Mouse (Mus musculus): ENCODE data around the gene Cactin. TPM values are rescaled to one million over a fixed set of nuclear protein-coding genes. Genes with fewer than 3 reads are reported as not detected.

Cactin gene
- polyA plus RNA-seq, 1 experiment, result 13.2 TPM

DNA sequence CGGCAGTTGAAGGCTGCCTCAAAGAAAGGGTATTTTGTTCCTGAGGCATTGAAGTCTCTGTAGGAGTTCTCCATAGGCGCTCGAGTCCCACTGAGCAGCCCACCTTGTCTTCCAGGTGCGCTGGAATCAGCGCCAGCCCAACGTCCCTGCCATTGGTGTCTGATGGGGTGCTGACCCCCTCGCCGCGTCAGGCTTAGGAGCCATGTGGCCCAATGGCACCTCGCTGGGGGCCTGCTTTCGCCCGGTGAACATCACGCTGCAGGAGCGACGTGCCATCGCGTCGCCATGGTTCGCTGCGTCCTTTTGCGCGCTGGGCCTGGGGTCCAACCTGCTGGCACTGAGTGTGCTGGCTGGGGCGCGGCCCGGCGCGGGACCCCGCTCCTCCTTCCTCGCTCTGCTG, 11.4 kb downstream of the Cactin start:
- Histone ChIP-seq H3K4me3 (replicated peaks) (no peak overlapping the region), H3K4me1 (ENCODE audit: control insufficient read depth) (peaks cover 22% of the 10 kb centered on the region), H3K36me3 (ENCODE audit: control insufficient read depth) (peaks cover 21% of the 10 kb centered on the region), H3K27me3 (ENCODE audit: control insufficient read depth) (peaks cover 18% of the 10 kb centered on the region), H3K9me3 (ENCODE audit: control insufficient read depth, low read length) (0 out of 2 replicates have a peak, but pooled peaks cover under 1% of the 10 kb centered on the region)
- no peak for TF ChIP-seq TAL1 (IDR thresholded peaks at IDR 0.05; ENCODE audit: low read length)
- no peak for TF ChIP-seq GATA1 (IDR thresholded peaks at IDR 0.05; ENCODE audit: low read length)

DNA sequence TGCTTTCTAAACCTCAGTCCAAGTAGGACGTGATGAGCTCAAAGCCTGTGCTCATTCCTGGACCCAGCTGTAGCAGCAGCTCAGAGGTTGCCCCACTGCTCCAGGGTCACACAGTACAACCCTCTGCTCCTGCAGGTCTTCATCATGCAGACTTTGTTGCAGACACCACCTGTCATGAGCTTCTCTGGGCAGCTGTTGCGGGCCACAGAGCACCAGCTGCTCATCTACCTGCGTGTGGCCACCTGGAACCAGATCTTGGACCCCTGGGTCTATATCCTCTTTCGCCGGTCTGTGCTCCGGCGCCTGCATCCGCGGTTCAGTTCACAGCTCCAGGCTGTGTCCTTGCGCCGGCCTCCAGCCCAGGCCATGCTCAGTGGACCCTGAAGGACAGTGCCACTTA, 13.4 kb downstream of the Cactin start:
- H3K9me3 ChIP-seq (ENCODE audit: control insufficient read depth, low read length), result peaks cover 7% of the 10 kb centered on the region; the same call in 1 of the 2 replicates
- H3K4me1 ChIP-seq (ENCODE audit: control insufficient read depth), result peaks cover 7% of the 10 kb centered on the region
- peaks cover 2% of the 10 kb centered on the region for H3K36me3 ChIP-seq (ENCODE audit: control insufficient read depth)
- TF ChIP-seq TAL1 (IDR thresholded peaks at IDR 0.05; ENCODE audit: low read length) (no peak), GATA1 (IDR thresholded peaks at IDR 0.05; ENCODE audit: low read length) (no peak)
- H3K4me3 ChIP-seq (replicated peaks), result no peak overlapping the region
- H3K27me3 ChIP-seq (ENCODE audit: control insufficient read depth), result peaks cover 33% of the 10 kb centered on the region

DNA sequence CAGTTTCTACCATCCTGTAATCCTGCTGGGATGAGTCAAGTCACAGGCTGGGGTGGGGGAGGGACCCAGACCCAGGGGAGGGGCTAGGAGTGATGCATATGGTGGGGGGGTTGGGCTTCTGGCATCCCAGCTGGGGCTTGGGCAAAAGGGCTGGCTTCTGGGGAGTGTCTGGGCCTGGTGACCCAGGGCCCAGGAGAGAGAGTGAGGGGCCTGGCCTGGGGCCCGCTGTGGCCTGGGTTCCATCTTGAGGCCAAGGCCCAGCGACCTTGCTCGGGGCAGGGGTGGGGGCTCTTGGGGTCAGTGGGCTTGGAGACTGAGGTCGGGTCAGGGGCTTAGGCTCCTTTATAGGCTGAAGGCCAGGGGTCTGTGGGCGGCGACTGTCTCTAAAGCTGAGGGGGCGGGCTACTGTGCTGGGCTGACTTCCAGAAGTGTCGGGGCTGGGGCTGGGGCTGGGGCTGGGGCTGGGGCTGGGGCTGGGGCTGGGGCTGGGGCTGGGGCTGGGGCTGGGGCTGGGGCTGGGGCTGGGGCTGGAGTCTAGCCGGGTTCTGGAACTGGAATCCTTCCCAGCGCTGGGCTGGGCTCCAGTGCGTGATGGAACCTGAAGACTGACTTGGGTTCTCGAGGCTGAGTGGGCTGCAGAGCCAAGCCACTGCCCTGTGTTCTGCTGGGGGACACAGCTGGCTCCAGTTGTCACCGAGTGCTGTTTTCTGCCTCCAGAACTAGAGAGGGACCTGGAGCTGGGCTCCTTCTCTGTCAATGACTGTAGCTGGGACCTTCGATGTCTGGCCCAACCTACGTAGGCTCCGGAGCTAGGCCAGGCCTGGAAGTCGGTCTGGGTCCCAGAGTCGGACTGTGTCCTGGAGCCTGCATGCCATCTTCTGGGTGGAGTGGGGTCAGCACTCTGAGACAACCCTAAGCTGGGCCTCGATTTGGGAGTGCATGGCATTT, 14.8 kb downstream of the Cactin start:
- peaks cover 7% of the 10 kb centered on the region; the same call in 1 of the 2 replicates for H3K9me3 ChIP-seq (ENCODE audit: control insufficient read depth, low read length)
- peaks cover 10% of the 10 kb centered on the region for H3K4me1 ChIP-seq (ENCODE audit: control insufficient read depth)
- peaks cover 33% of the 10 kb centered on the region for H3K27me3 ChIP-seq (ENCODE audit: control insufficient read depth)
- TF ChIP-seq GATA1 (IDR thresholded peaks at IDR 0.05; ENCODE audit: low read length) (no peak), TAL1 (IDR thresholded peaks at IDR 0.05; ENCODE audit: low read length) (no peak)
- no peaks in the 10 kb centered on the region for H3K36me3 ChIP-seq (ENCODE audit: control insufficient read depth)
- H3K4me3 ChIP-seq (replicated peaks), result no peak overlapping the region

DNA sequence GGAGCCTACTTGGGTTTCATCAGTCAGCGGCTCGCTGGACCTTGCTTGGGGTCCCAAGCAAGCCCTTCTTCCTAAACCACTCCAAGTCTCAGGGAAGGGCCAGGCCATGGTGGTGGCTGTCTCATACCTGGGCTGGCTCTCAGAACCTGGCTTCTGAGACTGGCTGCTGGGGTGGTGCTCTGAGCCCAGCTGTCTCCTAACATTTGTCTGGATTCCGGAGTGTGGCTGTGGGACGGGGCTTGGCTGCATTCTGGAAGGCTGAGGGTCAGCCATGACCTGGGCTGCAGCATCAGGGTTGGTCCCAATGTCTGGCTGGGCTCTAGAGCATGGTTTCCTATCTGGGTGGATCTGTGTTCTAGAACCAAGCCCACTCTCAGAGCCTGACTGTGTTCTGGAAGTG, 15.7 kb downstream of the Cactin start:
- H3K4me3 ChIP-seq (replicated peaks), result no peak overlapping the region
- peaks cover 7% of the 10 kb centered on the region; the same call in 1 of the 2 replicates for H3K9me3 ChIP-seq (ENCODE audit: control insufficient read depth, low read length)
- H3K27me3 ChIP-seq (ENCODE audit: control insufficient read depth), result peaks cover 39% of the 10 kb centered on the region
- peaks cover 19% of the 10 kb centered on the region for H3K4me1 ChIP-seq (ENCODE audit: control insufficient read depth)
- TF ChIP-seq GATA1 (IDR thresholded peaks at IDR 0.05; ENCODE audit: low read length) (no peak), TAL1 (IDR thresholded peaks at IDR 0.05; ENCODE audit: low read length) (no peak)
- H3K36me3 ChIP-seq (ENCODE audit: control insufficient read depth), result no peaks in the 10 kb centered on the region

DNA sequence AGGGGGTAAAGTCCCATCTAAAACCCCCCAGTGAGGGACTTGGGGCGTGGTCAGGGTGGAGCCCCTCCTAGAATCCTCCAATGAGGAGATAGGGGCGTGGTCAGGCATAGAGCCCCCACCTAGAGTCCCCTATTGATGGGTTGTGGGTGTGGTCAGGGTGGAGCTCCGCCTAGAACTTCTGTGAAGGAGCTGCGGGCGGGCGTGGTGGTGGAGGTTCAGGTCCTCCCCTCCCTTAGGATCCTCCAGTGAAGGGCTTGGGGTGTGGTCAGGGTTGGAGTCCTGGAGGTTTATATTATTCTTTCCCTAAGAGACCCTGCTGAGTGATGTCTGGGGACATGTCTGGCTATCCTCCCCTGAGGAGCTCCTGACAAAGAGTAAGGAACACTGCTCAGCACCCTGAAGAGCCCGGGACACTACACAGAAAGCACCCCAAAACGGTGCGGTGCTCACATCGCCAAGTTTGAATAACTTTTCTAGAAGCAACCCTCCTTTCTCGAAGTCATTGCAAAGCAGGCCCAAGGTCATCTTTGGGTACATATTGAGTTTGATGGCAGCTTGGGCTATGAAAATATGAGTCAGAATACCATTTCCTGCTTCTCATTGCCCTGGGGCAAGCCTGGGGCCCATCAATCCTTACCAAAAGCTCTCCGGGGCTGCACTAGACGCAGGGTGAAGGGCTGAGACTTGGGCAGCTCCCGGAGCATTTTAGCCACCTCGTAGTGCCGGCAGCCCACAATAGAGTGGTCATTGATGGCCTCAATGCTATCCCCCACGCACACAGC, 19.8 kb downstream of the Cactin start:
- Histone ChIP-seq H3K4me1 (ENCODE audit: control insufficient read depth) (peaks cover 28% of the 10 kb centered on the region), H3K27me3 (ENCODE audit: control insufficient read depth) (peaks cover 67% of the 10 kb centered on the region), H3K9me3 (ENCODE audit: control insufficient read depth, low read length) (peaks cover 17% of the 10 kb centered on the region; the same call in 1 of the 2 replicates), H3K36me3 (ENCODE audit: control insufficient read depth) (peaks cover 2% of the 10 kb centered on the region), H3K4me3 (replicated peaks) (no peak overlapping the region)
- TF ChIP-seq GATA1 (IDR thresholded peaks at IDR 0.05; ENCODE audit: low read length) (no peak), TAL1 (IDR thresholded peaks at IDR 0.05; ENCODE audit: low read length) (no peak)

DNA sequence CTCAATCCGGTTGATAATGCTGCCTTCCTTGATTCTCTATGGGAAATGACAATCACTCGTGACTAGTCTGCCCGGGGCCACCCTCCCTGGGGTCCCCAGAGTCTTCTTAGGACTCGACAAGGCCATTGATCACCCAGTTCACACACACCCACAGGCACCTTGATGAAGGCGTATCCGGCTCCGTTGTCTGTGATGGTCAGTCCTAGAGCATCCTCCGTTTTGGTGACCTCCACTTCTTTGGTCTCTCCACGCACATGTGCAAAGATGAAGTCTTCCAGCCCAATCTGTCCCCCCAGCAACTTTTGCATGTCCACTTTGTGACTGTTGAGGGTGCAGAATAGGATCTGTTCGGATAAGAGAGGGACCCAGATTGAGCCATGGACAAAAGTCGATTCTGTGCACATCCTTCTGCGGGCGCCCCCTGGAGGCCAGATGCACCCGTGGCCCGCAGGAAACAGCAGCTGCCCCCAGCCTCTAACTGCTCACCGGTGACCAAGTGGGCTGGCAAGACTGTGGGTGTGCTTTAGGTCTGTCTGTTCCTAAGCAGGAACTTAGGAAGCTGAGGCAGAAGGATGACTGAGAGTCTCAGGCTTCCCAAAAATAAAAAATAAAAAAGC, 20.5 kb downstream of the Cactin start:
- H3K9me3 ChIP-seq (ENCODE audit: control insufficient read depth, low read length), result peaks cover 17% of the 10 kb centered on the region; the same call in 1 of the 2 replicates
- H3K4me1 ChIP-seq (ENCODE audit: control insufficient read depth), result peaks cover 34% of the 10 kb centered on the region
- peaks cover 71% of the 10 kb centered on the region for H3K27me3 ChIP-seq (ENCODE audit: control insufficient read depth)
- TF ChIP-seq GATA1 (IDR thresholded peaks at IDR 0.05; ENCODE audit: low read length) (no peak), TAL1 (IDR thresholded peaks at IDR 0.05; ENCODE audit: low read length) (no peak)
- H3K4me3 ChIP-seq (replicated peaks), result no peak overlapping the region
- H3K36me3 ChIP-seq (ENCODE audit: control insufficient read depth), result peaks cover 8% of the 10 kb centered on the region

DNA sequence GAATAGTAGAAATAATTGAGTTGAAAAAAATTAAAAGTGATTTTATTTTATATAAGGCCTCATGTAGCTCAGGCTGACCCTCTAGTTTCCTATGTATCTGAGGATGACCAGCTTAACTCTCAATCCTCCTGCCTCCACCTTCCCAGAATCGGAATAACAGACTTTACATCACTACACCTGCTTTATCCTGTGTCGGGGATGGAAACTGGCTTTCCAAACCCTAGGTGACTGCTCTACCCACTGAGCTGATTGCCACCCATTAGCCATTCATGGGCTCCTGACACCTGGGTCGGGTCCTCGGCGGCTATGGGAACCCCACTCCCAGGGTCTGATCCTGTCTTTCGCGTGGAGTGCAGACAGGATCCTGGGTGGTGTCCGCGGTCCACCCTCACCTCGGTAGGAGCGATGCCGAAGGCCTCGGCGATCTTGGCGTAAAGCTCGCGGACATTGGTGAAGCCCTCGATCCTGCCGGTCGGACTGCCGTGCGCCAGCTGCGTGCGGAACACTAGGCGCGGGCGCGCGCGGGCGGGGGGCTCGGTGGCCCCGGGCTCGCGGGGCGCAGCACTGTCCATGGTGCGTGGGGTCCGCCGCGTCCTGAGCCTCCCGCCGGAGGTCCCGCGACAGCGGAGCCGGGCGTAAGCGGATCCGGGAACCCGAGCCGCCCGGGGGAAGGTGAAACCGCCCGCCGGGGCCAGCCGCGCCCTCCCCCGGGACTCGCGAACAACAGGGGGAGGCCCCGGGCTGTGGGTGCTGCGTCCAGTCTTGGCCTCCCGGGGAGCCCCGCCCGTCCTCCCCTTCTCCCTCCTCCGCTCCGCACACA, 22.0 kb downstream of the Cactin start, which contains the start of gene Gipc3:
Gene Gipc3 (minus strand): TSS at position 581 of the 820 bp plus-strand sequence.
- TF ChIP-seq TAL1 (IDR thresholded peaks at IDR 0.05; ENCODE audit: low read length) (no peak), GATA1 (IDR thresholded peaks at IDR 0.05; ENCODE audit: low read length) (no peak)
- Histone ChIP-seq H3K4me1 (ENCODE audit: control insufficient read depth) (peaks cover 49% of the 10 kb centered on the region), H3K27me3 (ENCODE audit: control insufficient read depth) (peaks cover 62% of the 10 kb centered on the region), H3K9me3 (ENCODE audit: control insufficient read depth, low read length) (peaks cover 11% of the 10 kb centered on the region; the same call in 1 of the 2 replicates), H3K36me3 (ENCODE audit: control insufficient read depth) (peaks cover 21% of the 10 kb centered on the region), H3K4me3 (replicated peaks) (peak within 1 kb of the TSS; percentile 33)
